Mouse (Mus musculus) MEL (cell line): ENCODE results near the gene Bmp7. TPM values are rescaled to one million over a fixed set of nuclear protein-coding genes. Genes with fewer than 3 reads are reported as not detected.

Experiments
- DNase-seq: peaks from one replicate; pipeline ENCODE4 v3.0.0; 2011; ENCODE audit warnings: low read depth, low spot score
- H3K27ac ChIP-seq: 2 replicates; pipeline ENCODE4 v1.5.1; 2012; ENCODE audit warnings: low read depth, mild to moderate bottlenecking, control low read depth, low read length, moderate library complexity; ENCODE audit not compliant: control insufficient read depth
- H3K27me3 ChIP-seq, 2 experiments: fragments of 150-350 bp in 1 of 2; sonication (generic) in 1 of 2; 2 replicates each; pipeline ENCODE4 v1.6.1; 2012; ENCODE audit warnings: low read length in 2 of 2, mild to moderate bottlenecking in 2 of 2, improper control_type of control experiment in 1 of 2, moderate library complexity in 1 of 2; ENCODE audit not compliant: insufficient read depth in 2 of 2, control insufficient read depth in 1 of 2
- H3K36me3 ChIP-seq, 2 experiments: 2 replicates each; pipeline ENCODE4 v1.6.1; 2012 to 2014; ENCODE audit warnings: low read length in 2 of 2, improper control_type of control experiment in 1 of 2, inconsistent platforms in 1 of 2, mild to moderate bottlenecking in 1 of 2; ENCODE audit not compliant: insufficient read depth in 2 of 2, control insufficient read depth in 1 of 2
- H3K4me1 ChIP-seq, 2 experiments: fragments of 150-350 bp in 1 of 2; sonication (generic) in 1 of 2; 2 replicates each; pipeline ENCODE4 v1.6.1; 2012; ENCODE audit warnings: low read length in 2 of 2, improper control_type of control experiment in 1 of 2, mild to moderate bottlenecking in 1 of 2; ENCODE audit not compliant: insufficient read depth in 2 of 2, control insufficient read depth in 1 of 2
- H3K4me3 ChIP-seq, 2 experiments: fragments of 150-350 bp in 1 of 2; sonication (generic) in 1 of 2; 2 replicates each; pipeline ENCODE4 v1.5.1; 2012; ENCODE audit warnings: low read depth in 2 of 2, low read length in 2 of 2, mild to moderate bottlenecking in 2 of 2, moderate library complexity in 2 of 2, control low read depth in 1 of 2, improper control_type of control experiment in 1 of 2; ENCODE audit not compliant: control insufficient read depth in 1 of 2, insufficient read depth in 1 of 2
- H3K79me2 ChIP-seq: 2 replicates; pipeline ENCODE4 v1.6.1; 2012; ENCODE audit warnings: mild to moderate bottlenecking, low read length, moderate library complexity; ENCODE audit not compliant: control insufficient read depth, poor library complexity, insufficient read depth
- H3K9ac ChIP-seq: 2 replicates; pipeline ENCODE4 v1.6.1; 2012; ENCODE audit warnings: low read depth, mild to moderate bottlenecking, control low read depth, low read length, moderate library complexity; ENCODE audit not compliant: control insufficient read depth, poor library complexity, severe bottlenecking
- H3K9me3 ChIP-seq: fragments of 150-350 bp; sonication (generic); replicated peaks from 2 replicates; pipeline ENCODE4 v1.6.1; 2012; ENCODE audit warnings: mild to moderate bottlenecking, low read length, improper control_type of control experiment, moderate library complexity; ENCODE audit not compliant: insufficient read depth
- BHLHE40 ChIP-seq: IDR thresholded peaks from 2 replicates; pipeline ENCODE4 v1.6.1; 2012; ENCODE audit warnings: low read depth, mild to moderate bottlenecking, inconsistent platforms, low read length, improper control_type of control experiment, borderline replicate concordance
- CHD1 ChIP-seq: IDR thresholded peaks from 2 replicates; pipeline ENCODE4 v1.6.1; 2012; ENCODE audit warnings: low read depth, mild to moderate bottlenecking, inconsistent platforms, low read length, improper control_type of control experiment
- CHD2 ChIP-seq: IDR thresholded peaks from 2 replicates; pipeline ENCODE4 v1.6.1; 2011; ENCODE audit warnings: low read length, improper control_type of control experiment
- CTCF ChIP-seq, 3 experiments: IDR thresholded peaks in 2 of 3; conservative IDR thresholded peaks in 1 of 3; 2 replicates each; pipeline ENCODE4 v1.5.1; 2011 to 2012; ENCODE audit warnings: low read length in 3 of 3, low read depth in 2 of 3, mild to moderate bottlenecking in 2 of 3, improper control_type of control experiment in 1 of 3, inconsistent platforms in 1 of 3, mixed read lengths in 1 of 3, moderate library complexity in 1 of 3; ENCODE audit not compliant: control insufficient read depth in 1 of 3, insufficient read depth in 1 of 3, poor library complexity in 1 of 3, severe bottlenecking in 1 of 3
- E2F4 ChIP-seq: IDR thresholded peaks from 2 replicates; pipeline ENCODE4 v1.6.1; 2011; ENCODE audit warnings: low read depth, low read length, improper control_type of control experiment, borderline replicate concordance
- ELF1 ChIP-seq: IDR thresholded peaks from 2 replicates; pipeline ENCODE4 v1.6.1; 2014; ENCODE audit warnings: low read depth, mild to moderate bottlenecking, inconsistent platforms, low read length, improper control_type of control experiment, moderate library complexity
- EP300 ChIP-seq, 2 experiments: IDR thresholded peaks; 2 replicates each; pipeline ENCODE4 v1.6.1; 2011; ENCODE audit warnings: improper control_type of control experiment in 2 of 2, low read length in 2 of 2, low read depth in 1 of 2, mild to moderate bottlenecking in 1 of 2
- GABPA ChIP-seq: IDR thresholded peaks from 2 replicates; pipeline ENCODE4 v1.6.1; 2012; ENCODE audit warnings: low read depth, mild to moderate bottlenecking, inconsistent platforms, low read length, improper control_type of control experiment, moderate library complexity
- GATA1 ChIP-seq: IDR thresholded peaks from 2 replicates; pipeline ENCODE4 v1.6.1; 2011; ENCODE audit warnings: low read depth, low read length, improper control_type of control experiment
- HCFC1 ChIP-seq: IDR thresholded peaks from 2 replicates; pipeline ENCODE4 v1.6.1; 2012; ENCODE audit warnings: low read depth, mild to moderate bottlenecking, inconsistent platforms, low read length, improper control_type of control experiment, moderate library complexity
- JUND ChIP-seq: IDR thresholded peaks from 2 replicates; pipeline ENCODE4 v1.6.1; 2011; ENCODE audit warnings: low read depth, mild to moderate bottlenecking, improper control_type of control experiment, low read length
- MAFK ChIP-seq: IDR thresholded peaks from 2 replicates; pipeline ENCODE4 v1.6.1; 2011; ENCODE audit warnings: low read depth, mild to moderate bottlenecking, low read length, improper control_type of control experiment, borderline replicate concordance
- MAX ChIP-seq: IDR thresholded peaks from 2 replicates; pipeline ENCODE4 v1.6.1; 2011; ENCODE audit warnings: low read length, improper control_type of control experiment
- MAZ ChIP-seq: IDR thresholded peaks from 2 replicates; pipeline ENCODE4 v1.6.1; 2012; ENCODE audit warnings: low read depth, mild to moderate bottlenecking, inconsistent platforms, low read length, improper control_type of control experiment
- MEF2A ChIP-seq: IDR thresholded peaks from 2 replicates; pipeline ENCODE4 v1.6.1; 2014; ENCODE audit warnings: low read depth, mild to moderate bottlenecking, inconsistent platforms, low read length, improper control_type of control experiment; ENCODE audit not compliant: poor library complexity, insufficient replicate concordance, severe bottlenecking; ENCODE audit errors: extremely low read depth
- NELFE ChIP-seq: IDR thresholded peaks from 2 replicates; pipeline ENCODE4 v1.6.1; 2011; ENCODE audit warnings: low read depth, low read length, improper control_type of control experiment
- NRF1 ChIP-seq: IDR thresholded peaks from 2 replicates; pipeline ENCODE4 v1.6.1; 2014; ENCODE audit warnings: low read depth, mild to moderate bottlenecking, inconsistent platforms, low read length, improper control_type of control experiment, moderate library complexity; ENCODE audit not compliant: poor library complexity, insufficient read depth, severe bottlenecking
- POLR2A ChIP-seq, 2 experiments: IDR thresholded peaks; 2 replicates each; pipeline ENCODE4 v1.6.1; 2011 to 2012; ENCODE audit warnings: low read length in 2 of 2, mild to moderate bottlenecking in 2 of 2, control low read depth in 1 of 2, improper control_type of control experiment in 1 of 2, low read depth in 1 of 2, moderate library complexity in 1 of 2; ENCODE audit not compliant: control insufficient read depth in 1 of 2, insufficient read depth in 1 of 2, poor library complexity in 1 of 2
- RAD21 ChIP-seq: IDR thresholded peaks from 2 replicates; pipeline ENCODE4 v1.6.1; 2011; ENCODE audit warnings: mild to moderate bottlenecking, low read depth, low read length, improper control_type of control experiment
- SIN3A ChIP-seq: IDR thresholded peaks from 2 replicates; pipeline ENCODE4 v1.6.1; 2012; ENCODE audit warnings: low read length, improper control_type of control experiment, inconsistent platforms
- TAL1 ChIP-seq: IDR thresholded peaks from 2 replicates; pipeline ENCODE4 v1.6.1; 2012; ENCODE audit warnings: mild to moderate bottlenecking, inconsistent platforms, low read length, moderate library complexity, mixed read lengths
- UBTF ChIP-seq: IDR thresholded peaks from 2 replicates; pipeline ENCODE4 v1.6.1; 2012; ENCODE audit warnings: low read depth, mild to moderate bottlenecking, inconsistent platforms, low read length, improper control_type of control experiment, moderate library complexity, borderline replicate concordance; ENCODE audit not compliant: insufficient read depth
- USF1 ChIP-seq: IDR thresholded peaks from 2 replicates; pipeline ENCODE4 v1.6.1; 2014; ENCODE audit warnings: low read depth, mild to moderate bottlenecking, inconsistent platforms, low read length, improper control_type of control experiment, moderate library complexity
- ZKSCAN1 ChIP-seq: IDR thresholded peaks from 2 replicates; pipeline ENCODE4 v1.6.1; 2012; ENCODE audit warnings: low read depth, mild to moderate bottlenecking, inconsistent platforms, low read length, improper control_type of control experiment, moderate library complexity
- polyA plus RNA-seq, 2 experiments: library from polyadenylated mRNA; stranded (reverse) in 1 of 2; unstranded in 1 of 2; fragments of >175 nt in 1 of 2; fragments of >200 nt in 1 of 2; gene quantifications; 2 replicates each; pipeline versions ENCODE4 v1.2.1 to v1.2.4; 2012; ENCODE audit warnings: low replicate concordance in 2 of 2, low read depth in 1 of 2; ENCODE audit not compliant: insufficient read length in 2 of 2, insufficient read depth in 1 of 2, missing spikeins in 1 of 2
- total RNA-seq: library from RNA; depleted of rRNA; stranded (reverse); fragments of 300-350 nt; gene quantifications from 2 replicates; pipeline ENCODE4 v1.2.3, GENCODE M21; 2012

Bmp7 gene
- total and polyA plus RNA-seq, 3 experiments, result not detected

DNA sequence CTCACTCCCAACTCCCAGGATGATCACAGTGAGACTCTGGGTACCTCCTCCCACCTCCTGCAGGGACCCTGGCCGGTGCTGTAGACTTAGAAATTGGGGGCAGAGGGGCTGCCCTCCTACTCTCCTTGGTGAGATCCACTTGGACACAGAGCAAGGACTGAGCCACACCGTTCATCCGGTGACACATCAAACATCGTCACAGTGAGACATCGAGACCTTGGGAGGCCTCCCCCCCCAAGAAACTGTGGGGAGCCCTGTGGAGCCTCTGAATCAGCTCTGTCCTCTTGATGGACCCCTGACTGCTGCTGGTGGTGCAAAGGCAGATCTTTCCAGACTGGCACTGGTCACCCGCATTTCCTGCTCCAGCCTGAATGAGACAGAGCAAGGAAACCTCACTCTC is 35.5 kb downstream of the Bmp7 start:
- no peaks in the 10 kb centered on the region for H3K4me1 ChIP-seq
- DNase-seq, result no peak
- no peaks in the 10 kb centered on the region for H3K79me2 ChIP-seq
- no peaks in the 10 kb centered on the region for H3K9me3 ChIP-seq
- H3K4me3 ChIP-seq, result no peak overlapping the region
- no peaks in the 10 kb centered on the region for H3K27me3 ChIP-seq
- H3K27ac ChIP-seq, result no peak overlapping the region
- TF ChIP-seq UBTF, result no peak
- no peak for TF ChIP-seq GATA1
- no peak overlapping the region for H3K9ac ChIP-seq
- no peaks in the 10 kb centered on the region for H3K36me3 ChIP-seq

DNA sequence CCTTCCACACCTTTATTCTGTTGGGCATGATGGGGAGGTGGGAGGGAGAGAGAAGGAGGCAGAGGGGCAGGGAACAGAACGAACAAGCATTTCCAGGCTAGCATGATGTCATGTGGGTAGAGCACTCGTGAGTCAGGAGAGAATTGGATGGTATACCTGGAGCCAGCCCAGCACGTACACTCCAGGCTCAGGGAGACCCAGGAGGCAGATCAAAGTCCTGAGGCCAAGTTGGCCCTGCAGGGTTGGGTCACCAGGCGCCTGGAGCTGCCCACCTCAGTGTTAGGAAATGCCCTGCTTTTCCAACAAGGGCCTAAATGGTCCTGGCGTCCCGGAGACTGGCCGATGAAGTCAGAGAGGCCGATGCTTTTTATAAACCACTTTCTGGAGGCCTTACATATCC is 36.6 kb downstream of the Bmp7 start:
- no peak for TF ChIP-seq TAL1
- TF ChIP-seq GABPA, result no peak
- no peak for TF ChIP-seq UBTF
- TF ChIP-seq POLR2A (IDR thresholded peaks at IDR 0.05; ENCODE audit: control insufficient read depth in 1 of 2, insufficient read depth in 1 of 2, low read depth in 1 of 2, low read length in 2 of 2, poor library complexity in 1 of 2), result no peak
- TF ChIP-seq EP300 (IDR thresholded peaks at IDR 0.05; ENCODE audit: low read depth in 1 of 2, low read length in 2 of 2), result no peak
- no peak for TF ChIP-seq MAFK
- TF ChIP-seq MAX, result no peak
- TF ChIP-seq GATA1, result no peak
- TF ChIP-seq MAZ, result no peak
- TF ChIP-seq CHD1, result no peak
- no peak for TF ChIP-seq ELF1
- no peak for TF ChIP-seq HCFC1
- no peak for TF ChIP-seq MEF2A
- TF ChIP-seq RAD21, result no peak
- no peak for DNase-seq
- H3K79me2 ChIP-seq, result no peaks in the 10 kb centered on the region

DNA sequence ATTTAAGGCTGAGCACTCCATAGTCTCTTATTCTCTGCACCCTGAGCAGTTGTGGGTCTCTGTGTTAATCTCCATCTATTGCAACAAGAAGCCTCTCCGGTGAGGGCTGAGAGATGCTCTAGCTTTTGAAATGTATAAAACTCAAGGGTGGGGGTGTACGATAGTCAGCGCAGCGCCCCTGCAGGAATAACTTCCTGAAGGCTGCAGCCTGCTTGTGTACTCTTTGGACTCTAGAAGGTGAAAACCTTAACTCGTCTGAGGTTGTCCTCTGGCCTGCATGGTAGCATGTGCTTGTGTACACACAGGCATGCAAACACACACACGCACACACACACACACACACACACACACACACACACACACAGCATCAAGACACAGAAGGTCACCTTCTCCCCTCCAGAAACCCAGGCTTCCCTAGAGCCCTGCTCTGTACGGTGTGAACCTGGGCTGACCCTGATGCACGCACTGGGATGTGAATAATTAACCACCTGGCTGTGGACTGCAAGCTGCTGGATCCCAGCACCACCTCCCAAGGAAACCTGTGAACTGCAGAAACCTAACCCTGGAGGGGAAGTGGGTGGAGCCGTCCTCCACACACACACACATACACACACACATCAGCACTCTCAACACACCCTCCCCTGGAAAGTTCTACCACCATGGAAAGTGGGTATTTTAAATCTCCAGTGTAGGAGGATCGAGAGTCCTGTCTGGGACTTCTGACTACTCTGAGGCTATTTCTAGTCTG is 39.0 kb downstream of the Bmp7 start:
- no peaks in the 10 kb centered on the region for H3K79me2 ChIP-seq
- DNase-seq, result no peak
- no peaks in the 10 kb centered on the region for H3K9me3 ChIP-seq
- no peak overlapping the region for H3K4me3 ChIP-seq
- H3K36me3 ChIP-seq, result no peaks in the 10 kb centered on the region
- no peaks in the 10 kb centered on the region for H3K4me1 ChIP-seq
- no peaks in the 10 kb centered on the region for H3K27me3 ChIP-seq
- H3K9ac ChIP-seq, result no peak overlapping the region
- H3K27ac ChIP-seq, result no peak overlapping the region
- TF ChIP-seq NELFE (no peak), SIN3A (no peak), E2F4 (no peak), CHD1 (no peak), MEF2A (no peak), USF1 (no peak), JUND (no peak), MAZ (no peak), RAD21 (no peak), NRF1 (no peak), ZKSCAN1 (no peak), MAFK (no peak), GABPA (no peak), BHLHE40 (no peak), ELF1 (no peak), CTCF (IDR thresholded peaks at IDR 0.05 in 2 of 3, conservative IDR thresholded peaks at IDR 0.05 in 1 of 3; ENCODE audit: control insufficient read depth in 1 of 3, insufficient read depth in 1 of 3, low read depth in 2 of 3, low read length in 3 of 3, poor library complexity in 1 of 3, severe bottlenecking in 1 of 3) (no peak), CHD2 (no peak)

More for the DNA sequence above, 36.6 kb downstream of the Bmp7 start:
- H3K9me3 ChIP-seq, result no peaks in the 10 kb centered on the region
- no peaks in the 10 kb centered on the region for H3K36me3 ChIP-seq
- H3K27ac ChIP-seq, result no peak overlapping the region
- H3K9ac ChIP-seq, result no peak overlapping the region
- H3K4me3 ChIP-seq, result no peak overlapping the region
- no peaks in the 10 kb centered on the region for H3K27me3 ChIP-seq
- no peaks in the 10 kb centered on the region for H3K4me1 ChIP-seq
